Mouse (Mus musculus) neural tube, embryonic 11.5 days (tissue): ENCODE measurements at regions not wholly inside any gene's neighbourhood (a gene's known extent, or its start where the extent isn't known, plus 50 kb on each side); places are given as distances from the start of the nearest gene placed in this dataset.

Experiments
- ATAC-seq: fragments of 200-750 bp; cut with Nextera tagmentation; 2 replicates; pipeline ENCODE4 v1.8.0; 2017; ENCODE audit warnings: moderate number of reproducible peaks, mild to moderate bottlenecking, moderate TSS enrichment, moderate library complexity; ENCODE audit not compliant: insufficient read depth, low FRiP score, low TSS enrichment
- DNase-seq: peaks from one replicate; pipeline ENCODE4 v3.0.0-alpha.2; 2015; ENCODE audit warnings: low spot score
- H3K27ac ChIP-seq: fragments of 300-500 bp; sonication (generic); 2 replicates; pipeline ENCODE4 v1.5.1; 2014; ENCODE audit warnings: low read depth, mild to moderate bottlenecking, low read length
- H3K27me3 ChIP-seq: fragments of 300-500 bp; sonication (generic); 2 replicates; pipeline ENCODE4 v1.6.1; 2014; ENCODE audit warnings: mild to moderate bottlenecking, low read length, mixed read lengths; ENCODE audit not compliant: control insufficient read depth, insufficient read depth
- H3K36me3 ChIP-seq: fragments of 300-500 bp; sonication (generic); 2 replicates; pipeline ENCODE4 v1.6.1; 2014; ENCODE audit warnings: mild to moderate bottlenecking, low read length, moderate library complexity, mixed read lengths; ENCODE audit not compliant: control insufficient read depth, insufficient read depth
- H3K4me1 ChIP-seq: fragments of 300-500 bp; sonication (generic); 2 replicates; pipeline ENCODE4 v1.6.1; 2014; ENCODE audit warnings: low read length, mixed read lengths; ENCODE audit not compliant: control insufficient read depth, insufficient read depth
- H3K4me2 ChIP-seq: fragments of 300-500 bp; sonication (generic); 2 replicates; pipeline ENCODE4 v1.6.1; 2014; ENCODE audit warnings: low read depth, mild to moderate bottlenecking, moderate library complexity
- H3K4me3 ChIP-seq: fragments of 300-500 bp; sonication (generic); 2 replicates; pipeline ENCODE4 v1.5.1; 2014; ENCODE audit warnings: low read depth, low read length
- H3K9ac ChIP-seq: fragments of 300-500 bp; sonication (generic); 2 replicates; pipeline ENCODE4 v1.6.1; 2014; ENCODE audit warnings: mild to moderate bottlenecking, low read length
- H3K9me3 ChIP-seq: fragments of 300-500 bp; sonication (generic); 2 replicates; pipeline ENCODE4 v1.6.1; 2016; ENCODE audit warnings: low read length; ENCODE audit not compliant: control insufficient read depth
- WGBS: fragments of 180-500 bp; shearing (Covaris S2); extraction: QIAGEN DNeasy Blood & Tissue Kit; methylation state at CpG from one replicate; pipeline ENCODE4 v1.1.7; 2014; 5-methylcytosine and 5-hydroxymethylcytosine counted together

DNA sequence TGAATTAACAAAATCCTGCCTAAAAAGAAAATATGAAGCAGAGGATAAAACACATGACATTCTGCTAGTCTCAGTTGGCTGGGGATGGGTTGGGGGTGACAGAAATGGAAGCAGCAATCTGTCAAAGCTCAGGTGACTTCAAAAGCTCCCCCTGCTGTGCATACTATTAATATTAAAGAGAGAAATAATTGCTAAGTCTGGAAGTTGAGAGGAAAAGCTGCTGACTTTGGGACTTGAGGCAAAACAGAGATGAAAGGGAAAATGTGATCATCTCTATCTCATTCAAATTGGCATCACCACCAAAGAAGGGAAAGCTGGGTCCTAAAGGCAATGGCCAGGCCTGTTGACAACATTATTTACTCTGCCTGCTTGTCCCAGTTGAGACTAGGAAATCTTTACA, 90.8 kb downstream of the Rpe65 start:
- no peak overlapping the region for H3K27ac ChIP-seq
- H3K27me3 ChIP-seq, result no peaks in the 10 kb centered on the region
- H3K9ac ChIP-seq, result no peak overlapping the region
- H3K36me3 ChIP-seq, result no peaks in the 10 kb centered on the region
- no peak overlapping the region for H3K4me2 ChIP-seq
- DNase-seq, result no peak
- H3K4me1 ChIP-seq, result no peaks in the 10 kb centered on the region
- no peak overlapping the region for H3K4me3 ChIP-seq
- no peaks in the 10 kb centered on the region for H3K9me3 ChIP-seq
- no peak for ATAC-seq

DNA sequence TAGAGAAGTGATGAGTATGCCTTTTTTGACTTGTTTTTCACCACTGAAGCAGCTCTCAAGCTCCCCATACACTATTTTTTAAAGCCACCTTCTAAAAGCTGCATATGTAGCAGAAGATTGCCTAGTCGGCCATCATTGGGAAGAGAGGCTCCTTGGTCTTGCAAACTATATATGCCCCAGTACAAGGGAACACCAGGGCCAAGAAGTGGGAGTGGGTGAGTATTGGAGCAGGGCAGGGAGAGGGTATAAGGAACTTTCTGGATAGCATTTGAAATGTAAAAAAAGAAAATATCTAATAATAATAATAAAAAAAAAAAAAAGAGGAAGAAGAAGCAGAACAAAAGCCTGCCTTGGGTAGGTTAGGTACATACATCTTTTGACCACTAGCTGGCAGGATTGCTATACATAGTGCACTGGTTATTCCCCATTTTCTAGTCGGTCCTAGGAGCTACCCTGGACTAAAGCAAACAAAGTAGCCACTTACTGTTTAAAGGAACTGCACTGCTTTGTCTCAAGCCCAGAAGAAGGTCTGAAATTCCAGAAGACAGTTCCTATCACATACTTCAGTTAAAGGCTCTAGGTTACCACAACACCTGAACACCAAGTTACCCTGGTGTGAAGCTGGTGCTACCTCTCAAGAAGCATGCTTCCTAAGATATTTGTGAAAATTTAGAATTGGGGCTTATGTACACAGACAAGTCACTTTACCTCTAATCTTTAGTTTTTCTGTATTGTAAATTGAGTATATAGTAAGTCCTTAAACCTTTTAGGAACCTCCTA, 114.9 kb upstream of the Wls start:
- H3K9me3 ChIP-seq, result no peaks in the 10 kb centered on the region
- no peak overlapping the region for H3K27ac ChIP-seq
- H3K4me1 ChIP-seq, result no peaks in the 10 kb centered on the region
- no peak overlapping the region for H3K4me3 ChIP-seq
- H3K4me2 ChIP-seq, result no peak overlapping the region
- DNase-seq (no peak), ATAC-seq (peak; percentile 87)
- H3K27me3 ChIP-seq, result no peaks in the 10 kb centered on the region
- 41% methylated on average over 2 of the region's 2 CpGs for WGBS
- no peak overlapping the region for H3K9ac ChIP-seq
- H3K36me3 ChIP-seq, result no peaks in the 10 kb centered on the region

DNA sequence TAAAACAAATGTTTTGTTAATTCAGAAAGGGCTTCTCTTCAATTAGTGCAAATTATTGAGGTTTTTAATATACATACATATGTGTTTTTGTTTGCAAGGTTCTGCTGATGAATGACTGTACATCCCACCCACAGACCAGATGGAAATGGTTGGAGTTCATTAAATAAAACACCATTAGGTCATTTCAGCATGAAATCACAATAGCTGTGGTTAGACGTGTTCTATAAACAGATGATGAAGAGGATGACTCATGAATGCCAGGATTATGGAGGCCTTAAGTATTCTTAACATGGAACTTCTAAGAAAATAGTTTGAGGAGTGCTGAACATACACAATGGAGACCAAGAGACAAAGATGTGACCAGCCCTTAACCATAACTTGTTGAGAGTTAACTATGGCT, 107.3 kb upstream of the Wls start:
- Histone ChIP-seq H3K9ac (no peak overlapping the region), H3K9me3 (no peaks in the 10 kb centered on the region), H3K4me3 (no peak overlapping the region), H3K27me3 (no peaks in the 10 kb centered on the region), H3K4me2 (no peak overlapping the region), H3K27ac (no peak overlapping the region), H3K4me1 (no peaks in the 10 kb centered on the region), H3K36me3 (no peaks in the 10 kb centered on the region)
- no peak for ATAC-seq
- no peak for DNase-seq
- 71% methylated on average over 1 of the region's 1 CpGs for WGBS

DNA sequence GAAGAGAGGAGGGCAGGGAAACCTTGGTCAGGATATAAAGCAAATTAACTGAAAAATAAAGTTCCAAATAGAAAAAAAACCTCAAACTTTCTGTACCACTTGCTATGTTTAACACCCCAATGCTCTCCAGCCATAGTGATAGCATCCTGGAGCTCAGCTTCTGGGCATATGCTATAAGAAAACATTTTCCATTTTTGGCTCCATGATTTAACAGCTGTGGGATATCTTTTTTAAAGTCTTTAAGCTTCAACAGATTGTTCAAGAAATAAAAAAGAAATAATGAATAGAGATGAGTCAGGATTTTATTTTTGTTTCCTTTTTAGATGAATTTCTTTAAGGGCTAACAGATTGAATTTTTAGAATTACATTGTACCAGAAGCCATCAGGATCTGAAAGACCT, 106.3 kb upstream of the Wls start:
- no peak for ATAC-seq
- no peak for DNase-seq
- H3K9ac ChIP-seq, result no peak overlapping the region
- H3K27me3 ChIP-seq, result no peaks in the 10 kb centered on the region
- no peak overlapping the region for H3K4me3 ChIP-seq
- no peak overlapping the region for H3K4me2 ChIP-seq
- H3K9me3 ChIP-seq, result no peaks in the 10 kb centered on the region
- no peaks in the 10 kb centered on the region for H3K4me1 ChIP-seq
- H3K27ac ChIP-seq, result no peak overlapping the region
- no peaks in the 10 kb centered on the region for H3K36me3 ChIP-seq

DNA sequence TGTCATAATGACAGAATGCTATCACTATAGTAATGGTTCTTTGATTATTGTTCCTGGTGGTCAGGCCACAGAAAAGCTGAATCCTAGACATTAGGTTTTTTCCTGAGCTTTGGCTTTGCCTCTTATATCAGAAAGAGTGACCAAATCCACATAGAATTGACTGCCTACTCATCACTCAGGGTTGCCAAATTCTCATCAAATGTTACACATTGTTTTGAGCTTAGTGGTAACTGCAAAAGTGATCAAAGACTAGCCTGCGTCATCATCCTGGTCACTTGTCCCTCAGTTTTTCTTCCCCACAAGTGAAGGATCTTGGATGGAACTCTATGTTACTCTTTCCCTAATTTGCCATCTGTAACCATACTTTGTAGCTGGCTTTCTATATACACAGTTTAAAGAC, 104.9 kb upstream of the Wls start:
- Histone ChIP-seq H3K36me3 (no peaks in the 10 kb centered on the region), H3K4me1 (no peaks in the 10 kb centered on the region), H3K9me3 (no peaks in the 10 kb centered on the region), H3K27me3 (no peaks in the 10 kb centered on the region), H3K9ac (no peak overlapping the region), H3K4me3 (no peak overlapping the region), H3K4me2 (no peak overlapping the region), H3K27ac (no peak overlapping the region)
- WGBS, result 93% methylated on average over 1 of the region's 1 CpGs
- ATAC-seq (no peak), DNase-seq (no peak)

DNA sequence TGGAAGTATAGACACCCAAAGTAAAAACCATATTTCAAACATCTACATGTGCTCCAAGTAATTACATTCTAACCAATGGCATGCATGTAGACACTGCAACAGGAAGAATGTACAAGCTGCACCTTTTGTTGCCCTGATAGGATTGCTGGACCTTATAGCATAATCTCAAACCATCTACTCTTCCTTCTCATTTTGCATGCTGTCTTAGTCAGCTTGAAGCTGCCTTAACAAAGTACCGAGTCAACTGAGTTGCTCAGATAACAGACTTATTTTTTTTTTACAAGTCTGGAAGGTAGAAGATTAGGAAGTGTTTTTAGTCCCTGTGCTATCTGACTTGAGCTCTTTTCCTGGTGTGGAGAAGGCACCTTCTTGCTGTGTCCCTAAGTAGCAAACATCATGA, 103.4 kb upstream of the Wls start:
- H3K36me3 ChIP-seq, result no peaks in the 10 kb centered on the region
- no peaks in the 10 kb centered on the region for H3K4me1 ChIP-seq
- H3K4me2 ChIP-seq, result no peak overlapping the region
- no peaks in the 10 kb centered on the region for H3K27me3 ChIP-seq
- H3K9ac ChIP-seq, result no peak overlapping the region
- WGBS, result 85% methylated on average over 1 of the region's 1 CpGs
- no peak overlapping the region for H3K27ac ChIP-seq
- H3K9me3 ChIP-seq, result no peaks in the 10 kb centered on the region
- H3K4me3 ChIP-seq, result no peak overlapping the region
- ATAC-seq (no peak), DNase-seq (no peak)

DNA sequence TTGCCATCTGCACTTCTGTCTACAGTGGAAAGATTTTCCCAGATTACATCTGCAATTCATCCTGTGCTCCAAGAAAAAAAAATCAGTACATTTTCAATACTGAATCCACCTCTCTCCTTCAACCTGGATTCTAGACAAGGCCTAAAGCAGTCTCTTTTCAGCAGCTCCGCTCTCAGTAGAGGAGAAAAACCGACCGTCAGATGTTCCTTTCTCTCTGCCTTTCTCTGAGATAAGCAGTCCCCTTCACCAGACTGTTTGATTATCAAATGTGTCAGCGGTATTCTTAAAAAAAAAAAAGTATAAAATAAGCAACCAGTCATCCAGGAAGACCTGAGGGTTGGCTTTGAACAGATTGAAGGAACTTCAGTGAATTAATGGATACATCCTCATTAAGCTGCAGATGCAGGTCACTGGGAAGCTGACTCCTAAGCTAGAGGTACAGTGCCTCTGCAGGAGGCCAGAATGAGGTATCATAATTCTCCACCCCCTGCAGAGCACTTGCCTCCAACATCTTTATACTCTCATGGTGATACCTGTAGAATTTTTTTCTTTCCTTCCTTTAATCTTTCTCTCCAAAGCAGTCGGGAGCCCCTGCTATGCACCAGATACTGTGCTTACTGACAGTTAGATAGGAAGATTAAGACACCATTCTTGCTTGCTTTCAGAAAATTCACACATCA, 98.7 kb upstream of the Wls start:
- no peaks in the 10 kb centered on the region for H3K27me3 ChIP-seq
- H3K4me2 ChIP-seq, result no peak overlapping the region
- H3K9ac ChIP-seq, result no peak overlapping the region
- no peak for DNase-seq
- H3K27ac ChIP-seq, result no peak overlapping the region
- no peak overlapping the region for H3K4me3 ChIP-seq
- 76% methylated on average over 5 of the region's 5 CpGs for WGBS
- no peaks in the 10 kb centered on the region for H3K9me3 ChIP-seq
- no peaks in the 10 kb centered on the region for H3K36me3 ChIP-seq
- H3K4me1 ChIP-seq, result no peaks in the 10 kb centered on the region
- no peak for ATAC-seq

DNA sequence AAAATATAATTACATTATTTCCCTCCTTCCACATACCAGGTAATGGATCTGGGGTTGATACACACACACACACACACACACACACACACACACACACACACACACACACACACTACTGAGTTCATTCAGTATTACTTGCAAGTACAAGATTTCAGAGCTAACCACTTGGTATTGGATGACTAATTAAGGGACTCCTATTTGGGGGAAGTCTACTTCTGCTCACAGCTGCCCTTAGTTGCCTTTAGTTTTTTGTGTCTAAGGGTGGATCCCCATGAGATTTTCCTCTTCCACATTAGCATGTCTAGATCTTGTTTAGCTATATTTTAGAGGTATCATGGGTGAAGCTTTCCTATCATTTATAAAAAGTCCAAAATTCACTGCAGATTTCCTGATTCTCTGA, 97.7 kb upstream of the Wls start:
- Histone ChIP-seq H3K4me3 (no peak overlapping the region), H3K27me3 (no peaks in the 10 kb centered on the region), H3K27ac (no peak overlapping the region), H3K36me3 (no peaks in the 10 kb centered on the region), H3K4me1 (no peaks in the 10 kb centered on the region), H3K9ac (no peak overlapping the region), H3K9me3 (no peaks in the 10 kb centered on the region), H3K4me2 (no peak overlapping the region)
- ATAC-seq (no peak), DNase-seq (no peak)

DNA sequence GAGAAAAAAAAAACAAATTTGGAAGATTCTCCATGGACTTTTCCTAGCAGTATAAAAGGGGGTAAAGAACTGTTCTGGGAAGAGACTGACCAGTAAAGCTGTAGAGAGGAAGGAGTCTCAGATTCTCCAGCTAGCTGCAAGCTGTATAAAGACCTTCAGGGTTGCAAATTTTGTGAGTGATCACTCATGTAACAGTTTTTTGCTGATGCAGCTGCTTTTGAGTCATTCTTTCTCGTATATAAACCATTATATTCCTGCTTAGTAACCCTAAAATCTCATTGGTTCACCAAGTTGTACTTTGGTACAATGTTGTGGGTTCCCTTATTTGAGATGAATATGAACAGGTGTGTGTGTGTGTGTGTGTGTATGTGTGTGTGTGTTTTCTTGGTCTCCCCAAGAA, 79.7 kb upstream of the Wls start:
- H3K27me3 ChIP-seq, result no peaks in the 10 kb centered on the region
- H3K36me3 ChIP-seq, result no peaks in the 10 kb centered on the region

More for the DNA sequence above, 79.7 kb upstream of the Wls start:
- H3K27ac ChIP-seq, result no peak overlapping the region
- no peak overlapping the region for H3K4me2 ChIP-seq
- DNase-seq (no peak), ATAC-seq (no peak)
- no peaks in the 10 kb centered on the region for H3K4me1 ChIP-seq
- H3K9ac ChIP-seq, result no peak overlapping the region
- H3K4me3 ChIP-seq, result no peak overlapping the region
- 61% methylated on average over 1 of the region's 1 CpGs for WGBS
- H3K9me3 ChIP-seq, result no peaks in the 10 kb centered on the region
